Mouse (Mus musculus) embryonic facial prominence, embryonic 15.5 days (tissue): ENCODE results near the gene Smurf1. TPM values are rescaled to one million over a fixed set of nuclear protein-coding genes. Genes with fewer than 3 reads are reported as not detected.

Source experiments
- ATAC-seq: fragments of 200-750 bp; cut with Nextera tagmentation; 2 replicates; pipeline ENCODE4 v1.8.0; 2017; ENCODE audit warnings: low read depth, moderate TSS enrichment; ENCODE audit not compliant: insufficient number of reproducible peaks, low FRiP score, low TSS enrichment
- H3K27ac ChIP-seq: fragments of 300-500 bp; sonication (generic); replicated peaks from 2 replicates; pipeline ENCODE4 v1.5.1; 2015; ENCODE audit warnings: mild to moderate bottlenecking, inconsistent platforms
- H3K27me3 ChIP-seq: fragments of 300-500 bp; sonication (generic); 2 replicates; pipeline ENCODE4 v1.6.1; 2015; ENCODE audit warnings: inconsistent platforms
- H3K36me3 ChIP-seq: fragments of 300-500 bp; sonication (generic); 2 replicates; pipeline ENCODE4 v1.6.1; 2015; ENCODE audit warnings: mild to moderate bottlenecking, inconsistent platforms
- H3K4me1 ChIP-seq: fragments of 300-500 bp; sonication (generic); 2 replicates; pipeline ENCODE4 v1.6.1; 2015; ENCODE audit warnings: inconsistent platforms
- H3K4me2 ChIP-seq: fragments of 300-500 bp; sonication (generic); replicated peaks from 2 replicates; pipeline ENCODE4 v1.6.1; 2015; ENCODE audit warnings: mild to moderate bottlenecking, inconsistent platforms
- H3K4me3 ChIP-seq: fragments of 300-500 bp; sonication (generic); replicated peaks from 2 replicates; pipeline ENCODE4 v1.5.1; 2015; ENCODE audit warnings: mild to moderate bottlenecking, inconsistent platforms
- H3K9ac ChIP-seq: fragments of 300-500 bp; sonication (generic); 2 replicates; pipeline ENCODE4 v1.6.1; 2015; ENCODE audit warnings: inconsistent platforms
- H3K9me3 ChIP-seq: fragments of 300-500 bp; sonication (generic); replicated peaks from 2 replicates; pipeline ENCODE4 v1.6.1; 2016; ENCODE audit warnings: inconsistent platforms
- WGBS: fragments of 180-500 bp; shearing (Covaris S2); methylation state at CpG from one replicate; pipeline ENCODE4 v1.1.7; 2015; 5-methylcytosine and 5-hydroxymethylcytosine counted together
- polyA plus RNA-seq: library from polyadenylated mRNA; unstranded; fragments of >200 nt; fragmentation: Nextera tagmentation; extraction: Ambion mirVana; gene quantifications from 2 replicates; pipeline ENCODE4 v1.2.1, GENCODE M21; 2015

Gene Smurf1
- polyA plus RNA-seq, 1 experiment from 2014 or later = 18.5 TPM

DNA sequence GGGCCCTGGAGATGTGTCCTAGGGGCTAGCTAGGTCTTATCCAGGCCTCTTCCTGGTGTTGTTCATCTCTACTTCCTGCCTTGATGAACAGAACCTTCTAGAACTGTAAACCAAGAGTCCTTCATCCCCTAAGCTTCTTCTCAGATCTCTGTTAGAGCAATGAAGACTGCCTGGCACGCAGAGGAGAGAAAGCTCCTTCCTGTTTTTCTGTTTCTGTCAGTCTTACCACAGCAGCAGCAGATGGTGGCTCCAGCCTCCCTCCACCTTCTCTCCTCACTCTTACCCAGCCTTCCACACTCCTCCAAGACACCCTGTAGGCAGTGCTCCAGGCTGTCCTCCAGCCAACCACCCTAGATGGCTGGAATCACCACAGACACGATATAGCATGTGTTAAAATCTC lies 28.3 kb downstream of the Smurf1 start:
- WGBS = 88% methylated on average over 2 of the region's 2 CpGs
- no peak overlapping the region for H3K4me3 ChIP-seq
- peaks cover 34% of the 10 kb centered on the region for H3K4me1 ChIP-seq
- H3K4me2 ChIP-seq = no peak overlapping the region
- no peaks in the 10 kb centered on the region for H3K9me3 ChIP-seq
- ATAC-seq = no peak
- H3K27ac ChIP-seq = no peak overlapping the region
- H3K36me3 ChIP-seq = no peaks in the 10 kb centered on the region
- no peaks in the 10 kb centered on the region for H3K27me3 ChIP-seq
- H3K9ac ChIP-seq = no peak overlapping the region

DNA sequence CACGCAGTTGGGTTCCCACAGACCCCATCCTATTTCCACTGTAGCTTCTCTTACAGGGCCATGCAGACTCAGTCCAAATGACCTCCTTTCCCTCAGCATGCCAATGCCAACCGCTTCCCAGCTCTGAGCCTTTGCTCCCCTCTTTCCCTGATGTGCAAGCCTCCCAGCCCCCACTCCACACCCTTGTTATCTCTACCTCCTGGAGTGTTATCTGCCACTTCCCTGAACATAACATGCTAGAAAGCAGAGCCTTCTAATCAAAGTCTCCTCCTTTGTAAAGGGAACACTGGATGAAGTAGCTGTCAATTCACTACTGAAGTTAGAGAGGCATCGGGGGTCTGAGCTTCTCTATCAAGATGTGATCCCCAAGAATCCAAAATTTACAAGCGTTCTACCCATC lies 32.2 kb downstream of the Smurf1 start:
- no peaks in the 10 kb centered on the region for H3K27me3 ChIP-seq
- no peak overlapping the region for H3K4me3 ChIP-seq
- WGBS = 80% methylated on average over 4 of the region's 4 CpGs
- H3K4me1 ChIP-seq = peaks cover 36% of the 10 kb centered on the region
- no peak overlapping the region for H3K4me2 ChIP-seq
- H3K9me3 ChIP-seq = no peaks in the 10 kb centered on the region
- H3K9ac ChIP-seq = no peak overlapping the region
- no peak for ATAC-seq
- H3K27ac ChIP-seq = no peak overlapping the region
- H3K36me3 ChIP-seq = no peaks in the 10 kb centered on the region

DNA sequence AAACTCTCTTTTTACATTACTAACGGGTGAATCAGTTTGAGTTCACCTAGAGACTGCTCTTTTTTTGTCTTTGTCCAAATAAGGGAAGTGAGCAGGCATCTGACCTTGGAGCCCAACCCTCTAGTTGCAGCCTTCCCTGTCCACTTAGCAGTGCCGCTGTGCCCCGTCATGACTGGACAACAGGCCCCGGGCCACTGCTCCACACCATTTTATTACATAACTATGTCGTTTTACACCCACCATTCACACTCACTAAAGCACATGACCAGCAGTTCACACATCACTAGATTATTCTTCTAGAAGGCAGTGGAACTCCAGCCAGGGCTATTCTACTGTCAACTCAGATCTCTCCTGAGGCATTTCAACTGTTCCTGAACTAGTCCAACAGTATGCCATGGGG lies 33.8 kb downstream of the Smurf1 start:
- 88% methylated on average over 5 of the region's 5 CpGs for WGBS
- H3K4me2 ChIP-seq = no peak overlapping the region
- H3K9me3 ChIP-seq = no peaks in the 10 kb centered on the region
- H3K36me3 ChIP-seq = 0 out of 2 replicates have a peak, but pooled peaks cover 3% of the 10 kb centered on the region
- no peak overlapping the region for H3K9ac ChIP-seq
- H3K27me3 ChIP-seq = no peaks in the 10 kb centered on the region
- H3K27ac ChIP-seq = no peak overlapping the region
- no peak for ATAC-seq
- no peak overlapping the region for H3K4me3 ChIP-seq
- H3K4me1 ChIP-seq = peaks cover 37% of the 10 kb centered on the region; the same call in 1 of the 2 replicates

DNA sequence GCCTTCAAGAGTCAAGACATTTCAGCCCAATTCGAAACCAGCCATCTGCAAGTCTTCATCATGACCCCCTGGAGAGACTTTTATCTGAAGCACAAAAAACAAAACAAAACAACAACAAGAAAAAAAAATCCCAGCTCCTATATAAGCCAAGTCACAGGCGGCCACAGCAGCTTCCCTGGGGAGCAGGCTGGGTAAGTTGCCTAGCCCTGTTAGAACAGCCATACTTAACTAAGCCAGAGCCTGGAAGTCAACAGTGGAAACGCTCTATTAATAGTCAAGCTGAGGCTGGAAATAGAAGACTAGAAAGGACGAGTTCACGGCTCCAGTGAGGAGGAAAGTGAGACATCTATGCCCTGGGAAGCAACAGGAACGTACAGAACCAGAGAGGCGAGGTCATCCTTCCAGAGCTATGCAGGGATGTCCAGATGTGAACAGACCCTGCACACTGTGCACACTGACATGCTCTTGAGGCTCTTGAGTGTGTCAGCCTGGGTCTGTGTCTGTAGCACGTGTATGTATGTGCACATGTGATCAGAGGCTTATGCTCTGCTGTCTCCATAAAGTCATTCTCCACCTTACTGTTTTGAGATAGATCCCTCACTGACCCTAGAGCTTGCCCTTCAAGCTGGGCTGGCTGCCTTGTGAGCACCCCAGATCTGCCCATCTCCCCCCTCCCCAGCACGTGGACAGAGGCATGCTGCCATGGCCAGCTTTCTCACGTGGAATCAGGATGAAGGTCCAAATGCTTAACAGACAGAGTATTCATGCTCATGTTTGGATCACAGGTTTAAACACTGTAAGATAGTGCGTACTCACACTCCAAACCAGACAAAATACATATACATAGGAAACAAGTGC lies 36.6 kb downstream of the Smurf1 start:
- no peak overlapping the region for H3K4me2 ChIP-seq
- H3K9ac ChIP-seq = no peak overlapping the region
- no peak overlapping the region for H3K4me3 ChIP-seq
- 56% methylated on average over 11 of the region's 11 CpGs for WGBS
- H3K27ac ChIP-seq = 0 out of 2 replicates have a peak overlapping the region, but pooled peaks have one; percentile 1
- H3K36me3 ChIP-seq = 0 out of 2 replicates have a peak, but pooled peaks cover 3% of the 10 kb centered on the region
- no peaks in the 10 kb centered on the region for H3K27me3 ChIP-seq
- H3K9me3 ChIP-seq = no peaks in the 10 kb centered on the region
- peaks cover 23% of the 10 kb centered on the region; the same call in 1 of the 2 replicates for H3K4me1 ChIP-seq
- no peak for ATAC-seq

DNA sequence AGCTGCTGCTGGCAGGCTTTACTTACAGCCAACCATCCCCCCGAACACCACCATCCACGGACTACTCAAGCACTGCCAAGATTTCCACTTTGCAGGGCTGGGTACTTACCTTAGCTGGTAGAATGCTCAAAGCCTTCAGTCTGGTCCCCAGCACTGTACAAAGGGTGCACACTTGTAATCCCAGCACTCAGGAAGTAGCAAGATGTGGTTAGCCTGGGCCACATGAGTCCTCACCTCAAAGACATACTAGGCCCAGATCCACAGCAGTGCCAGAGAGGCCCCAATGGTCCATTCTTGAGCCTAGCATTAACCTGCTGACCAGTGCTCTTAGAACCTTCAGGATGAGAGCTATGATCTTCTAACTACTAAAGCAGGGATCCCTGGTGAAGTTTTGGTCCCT lies 39.4 kb downstream of the Smurf1 start:
- WGBS = 87% methylated on average over 2 of the region's 2 CpGs
- no peak overlapping the region for H3K4me2 ChIP-seq
- H3K27ac ChIP-seq = no peak overlapping the region
- no peaks in the 10 kb centered on the region for H3K27me3 ChIP-seq
- no peak overlapping the region for H3K4me3 ChIP-seq
- no peaks in the 10 kb centered on the region for H3K9me3 ChIP-seq
- no peak for ATAC-seq
- 0 out of 2 replicates have a peak, but pooled peaks cover 3% of the 10 kb centered on the region for H3K36me3 ChIP-seq
- no peak overlapping the region for H3K9ac ChIP-seq
- peaks cover 24% of the 10 kb centered on the region; the same call in 1 of the 2 replicates for H3K4me1 ChIP-seq

DNA sequence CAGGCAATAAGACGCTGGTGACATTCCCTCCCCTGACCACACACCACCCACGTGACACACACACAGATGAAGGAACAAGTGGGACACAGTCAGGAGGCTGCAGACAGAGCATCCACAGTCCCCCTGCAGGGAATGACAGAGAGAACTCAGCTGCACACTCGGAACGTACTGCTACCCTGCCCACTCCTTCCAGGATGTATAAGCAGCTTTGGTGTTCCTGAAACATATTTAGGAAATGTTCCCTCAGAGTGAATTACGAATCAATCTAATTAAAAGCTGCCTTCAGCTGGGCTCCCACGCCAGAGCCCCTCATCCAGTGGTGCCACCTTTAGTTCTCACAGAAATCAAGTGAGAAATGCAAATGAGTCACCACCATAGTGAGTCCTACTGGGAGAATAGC lies 42.3 kb downstream of the Smurf1 start:
- no peak overlapping the region for H3K9ac ChIP-seq
- no peak overlapping the region for H3K4me2 ChIP-seq
- 54% methylated on average over 6 of the region's 6 CpGs for WGBS
- no peaks in the 10 kb centered on the region for H3K9me3 ChIP-seq
- H3K4me3 ChIP-seq = no peak overlapping the region
- H3K36me3 ChIP-seq = 0 out of 2 replicates have a peak, but pooled peaks cover 3% of the 10 kb centered on the region
- no peaks in the 10 kb centered on the region for H3K27me3 ChIP-seq
- H3K4me1 ChIP-seq = peaks cover 33% of the 10 kb centered on the region
- ATAC-seq = no peak
- H3K27ac ChIP-seq = no peak overlapping the region

DNA sequence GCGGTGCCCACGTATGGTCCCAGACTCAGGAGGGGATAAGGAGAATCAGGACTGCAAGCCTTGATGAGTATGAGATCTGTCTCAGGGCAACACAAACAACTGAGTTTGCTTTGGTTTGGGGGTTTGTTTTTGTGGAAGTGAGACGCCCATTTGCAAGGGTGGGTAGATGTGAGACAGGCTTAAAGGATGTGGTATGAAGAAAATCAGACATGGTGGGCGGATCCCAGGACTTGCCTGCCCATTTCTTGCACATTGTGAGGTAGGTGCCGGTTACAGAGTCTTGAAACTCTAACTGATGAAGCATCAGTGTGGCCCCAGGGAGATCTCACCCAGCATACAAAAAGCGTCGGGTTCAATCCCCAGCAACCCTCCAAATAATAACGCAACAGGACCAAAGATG lies 45.9 kb downstream of the Smurf1 start:
- Histone ChIP-seq H3K9me3 (no peaks in the 10 kb centered on the region), H3K4me1 (peaks cover 44% of the 10 kb centered on the region), H3K36me3 (no peaks in the 10 kb centered on the region), H3K27ac (no peak overlapping the region), H3K4me3 (no peak overlapping the region), H3K4me2 (no peak overlapping the region), H3K27me3 (no peaks in the 10 kb centered on the region), H3K9ac (no peak overlapping the region)
- no peak for ATAC-seq
- WGBS = 81% methylated on average over 8 of the region's 8 CpGs

DNA sequence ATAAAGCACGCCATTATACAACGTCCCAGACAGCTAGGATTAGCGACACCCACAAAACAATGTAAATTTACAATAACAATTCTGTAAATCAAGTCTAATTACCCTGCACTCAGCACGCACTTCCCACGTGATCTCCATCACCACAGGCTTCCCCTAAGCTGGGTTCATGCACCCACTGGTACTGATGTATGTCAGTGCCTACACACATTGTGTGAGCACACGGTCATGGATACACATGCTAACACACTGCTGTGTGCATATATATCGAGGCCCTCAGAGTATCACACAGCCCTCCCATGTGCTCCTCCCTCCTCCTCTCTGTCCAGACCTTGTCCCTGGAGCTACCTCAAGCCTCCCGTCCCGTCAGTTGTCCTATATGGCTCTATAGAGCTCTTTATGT lies 46.5 kb downstream of the Smurf1 start:
- Histone ChIP-seq H3K36me3 (no peaks in the 10 kb centered on the region), H3K4me1 (peaks cover 46% of the 10 kb centered on the region), H3K9ac (no peak overlapping the region), H3K4me3 (no peak overlapping the region), H3K27ac (no peak overlapping the region), H3K27me3 (no peaks in the 10 kb centered on the region), H3K4me2 (no peak overlapping the region), H3K9me3 (no peaks in the 10 kb centered on the region)
- WGBS = 71% methylated on average over 9 of the region's 9 CpGs
- no peak; the same call in 1 of the 2 replicates for ATAC-seq

DNA sequence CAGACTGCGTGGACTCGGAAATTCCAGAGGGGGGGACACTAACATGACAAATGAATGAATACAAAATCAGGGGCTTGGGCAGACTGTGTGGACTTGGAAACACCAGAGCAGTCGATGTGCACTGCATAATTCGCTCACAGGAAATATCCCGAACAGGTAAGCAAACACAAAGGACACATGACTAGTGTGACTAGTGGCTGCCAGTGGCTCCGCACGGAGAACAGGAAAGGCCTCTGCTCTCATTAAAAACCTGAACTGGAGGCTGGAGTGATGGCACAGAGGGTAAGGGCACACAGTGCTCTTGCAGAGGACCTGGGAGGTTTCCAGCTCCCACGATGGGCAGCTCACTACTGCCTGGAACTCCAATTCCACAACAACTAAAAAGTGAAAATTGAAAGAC lies 47.4 kb downstream of the Smurf1 start:
- WGBS = 77% methylated on average over 8 of the region's 8 CpGs

DNA sequence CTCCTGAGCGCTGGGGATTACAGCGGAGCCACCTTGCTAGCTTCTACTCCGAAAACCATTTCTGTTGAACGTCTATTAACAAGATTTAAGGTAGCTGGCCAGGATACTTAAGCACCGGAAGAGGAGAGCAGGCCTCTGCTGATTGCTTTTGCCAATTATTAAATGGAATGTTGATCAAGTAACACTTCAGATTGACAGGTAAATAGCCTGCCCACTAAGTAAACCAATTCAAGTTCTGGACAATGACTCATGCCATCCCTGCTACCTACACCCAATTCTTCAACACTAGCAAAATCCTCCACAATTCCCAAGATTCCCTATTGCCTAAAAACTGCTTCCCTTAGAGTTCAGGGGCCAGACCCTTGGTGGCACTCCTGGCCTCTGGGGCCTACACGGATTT lies 48.5 kb downstream of the Smurf1 start:
- WGBS = 85% methylated on average over 6 of the region's 6 CpGs
- Histone ChIP-seq H3K4me3 (no peak overlapping the region), H3K27me3 (no peaks in the 10 kb centered on the region), H3K4me1 (peaks cover 49% of the 10 kb centered on the region), H3K36me3 (no peaks in the 10 kb centered on the region), H3K27ac (no peak overlapping the region), H3K4me2 (no peak overlapping the region), H3K9me3 (no peaks in the 10 kb centered on the region), H3K9ac (no peak overlapping the region)
- ATAC-seq = no peak

More for the DNA sequence above, 47.4 kb downstream of the Smurf1 start:
- Histone ChIP-seq H3K27ac (no peak overlapping the region), H3K4me3 (no peak overlapping the region), H3K27me3 (no peaks in the 10 kb centered on the region), H3K4me1 (peaks cover 47% of the 10 kb centered on the region), H3K4me2 (no peak overlapping the region), H3K9ac (no peak overlapping the region), H3K36me3 (no peaks in the 10 kb centered on the region), H3K9me3 (no peaks in the 10 kb centered on the region)
- no peak for ATAC-seq

DNA sequence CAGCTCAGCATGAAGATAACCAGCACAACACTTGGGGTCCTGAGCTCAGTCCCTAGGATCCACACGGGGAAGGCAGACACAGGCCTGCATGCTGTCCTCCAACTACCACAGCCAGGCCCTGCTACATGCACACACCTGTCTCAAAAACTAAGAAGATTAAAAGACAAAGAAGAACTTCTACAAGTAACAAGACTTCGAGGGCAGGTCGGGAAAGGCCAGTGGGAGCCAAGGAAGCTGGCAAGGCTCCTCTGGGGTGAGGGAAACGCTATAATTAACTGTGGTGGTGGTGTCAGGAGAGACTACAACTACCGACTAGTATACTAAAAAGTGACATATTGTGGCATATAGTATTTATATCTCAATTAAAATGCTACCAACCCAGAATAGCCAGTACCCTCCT lies 49.8 kb downstream of the Smurf1 start:
- Histone ChIP-seq H3K4me2 (no peak overlapping the region), H3K27ac (no peak overlapping the region), H3K9ac (no peak overlapping the region), H3K4me3 (no peak overlapping the region), H3K4me1 (peaks cover 54% of the 10 kb centered on the region), H3K9me3 (no peaks in the 10 kb centered on the region), H3K36me3 (no peaks in the 10 kb centered on the region), H3K27me3 (no peaks in the 10 kb centered on the region)
- ATAC-seq = no peak
- WGBS = 62% methylated on average over 5 of the region's 5 CpGs
